Mouse (Mus musculus) forebrain, embryonic 12.5 days (tissue): ENCODE results near the gene Apon. TPM values are rescaled to one million over a fixed set of nuclear protein-coding genes. Genes with fewer than 3 reads are reported as not detected.
A peak's percentile ranks its signal among the peaks of the same experiment; 100 is the strongest.
"Not testable (repeated sequence)": the region's sequence is repeated elsewhere in the genome, so short reads cannot be mapped to it uniquely, and the experiment has no call there.

Source experiments
- ATAC-seq: fragments of 200-750 bp; cut with Nextera tagmentation; 2 replicates; pipeline ENCODE4 v1.8.0; 2017; ENCODE audit warnings: moderate TSS enrichment; ENCODE audit not compliant: low FRiP score
- H3K27ac ChIP-seq: fragments of 300-500 bp; sonication (generic); 2 replicates; pipeline ENCODE4 v1.5.1; 2016; ENCODE audit warnings: mild to moderate bottlenecking
- H3K27me3 ChIP-seq: fragments of 300-500 bp; sonication (generic); 2 replicates; pipeline ENCODE4 v1.6.1; 2016; ENCODE audit warnings: mild to moderate bottlenecking
- H3K36me3 ChIP-seq: fragments of 300-500 bp; sonication (generic); replicated peaks from 2 replicates; pipeline ENCODE4 v1.6.1; 2016; ENCODE audit warnings: mild to moderate bottlenecking
- H3K4me1 ChIP-seq: fragments of 300-500 bp; sonication (generic); 2 replicates; pipeline ENCODE4 v1.6.1; 2016
- H3K4me2 ChIP-seq: fragments of 300-500 bp; sonication (generic); 2 replicates; pipeline ENCODE4 v1.6.1; 2016; ENCODE audit warnings: mild to moderate bottlenecking, moderate library complexity
- H3K4me3 ChIP-seq: fragments of 300-500 bp; sonication (generic); replicated peaks from 2 replicates; pipeline ENCODE4 v1.5.1; 2016; ENCODE audit warnings: mild to moderate bottlenecking
- H3K9ac ChIP-seq: fragments of 300-500 bp; sonication (generic); 2 replicates; pipeline ENCODE4 v1.6.1; 2016; ENCODE audit warnings: mild to moderate bottlenecking
- H3K9me3 ChIP-seq: fragments of 300-500 bp; sonication (generic); 2 replicates; pipeline ENCODE4 v1.6.1; 2016
- WGBS: fragments of 180-500 bp; shearing (Covaris S2); methylation state at CpG from one replicate; pipeline ENCODE4 v1.1.7; 2016; 5-methylcytosine and 5-hydroxymethylcytosine counted together
- polyA plus RNA-seq: library from polyadenylated mRNA; unstranded; fragments of >200 nt; fragmentation: Nextera tagmentation; extraction: Ambion mirVana; gene quantifications from 2 replicates; pipeline ENCODE4 v1.2.1, GENCODE M21; 2016

Apon gene
- polyA plus RNA-seq, 1 experiment from 2014 or later, result 0.54 TPM

DNA sequence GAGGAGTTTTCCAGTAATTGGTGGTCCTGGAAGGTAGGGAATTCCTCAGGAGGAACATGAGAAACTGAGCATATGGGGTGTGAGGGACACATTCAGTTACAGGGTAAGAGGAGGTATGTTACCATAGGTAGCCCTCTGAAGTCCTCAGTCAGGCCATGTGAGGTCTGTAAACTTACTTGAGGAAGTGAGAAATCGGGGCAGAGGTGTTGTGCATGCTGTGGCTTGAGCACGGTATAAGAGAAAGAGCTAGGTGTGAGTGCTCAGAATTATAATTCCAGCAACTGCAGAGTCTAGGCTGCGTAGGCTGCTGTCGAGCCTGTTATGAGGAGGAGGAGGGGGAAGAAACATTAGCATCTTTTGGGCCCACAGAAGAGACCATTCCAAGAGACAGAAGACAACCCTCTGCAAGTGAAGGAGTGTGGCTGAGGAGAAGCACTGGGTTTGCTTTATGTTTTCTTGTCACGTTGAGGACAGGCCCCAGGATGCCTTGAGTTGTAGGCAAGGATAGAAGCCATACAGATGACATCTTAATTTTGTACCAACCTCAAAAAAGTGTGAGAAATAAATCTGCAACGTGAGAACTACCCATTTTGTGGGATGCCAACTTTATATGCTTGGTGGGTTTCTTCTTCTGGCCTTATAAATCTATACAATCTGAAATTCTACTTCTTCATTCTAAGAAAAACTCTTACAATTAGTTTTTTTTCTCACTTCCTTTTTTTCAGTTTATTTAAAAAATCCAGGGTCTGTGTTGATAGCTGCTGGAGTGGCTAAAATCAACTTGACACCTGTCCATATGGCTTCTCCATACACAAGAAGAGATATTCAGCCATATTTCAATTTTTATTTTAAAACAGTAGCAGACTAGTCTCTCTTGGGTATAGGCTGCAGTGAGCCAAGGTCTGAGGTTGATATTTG lies 9.8 kb downstream of the Apon start:
- Histone ChIP-seq H3K9me3 (no peaks in the 10 kb centered on the region), H3K36me3 (no peaks in the 10 kb centered on the region), H3K27me3 (0 out of 2 replicates have a peak, but pooled peaks cover 3% of the 10 kb centered on the region), H3K4me3 (no peak overlapping the region), H3K9ac (no peak overlapping the region), H3K27ac (no peak overlapping the region), H3K4me1 (no peaks in the 10 kb centered on the region), H3K4me2 (no peak overlapping the region)
- WGBS, result 85% methylated on average over 6 of the region's 6 CpGs
- ATAC-seq, result no peak

DNA sequence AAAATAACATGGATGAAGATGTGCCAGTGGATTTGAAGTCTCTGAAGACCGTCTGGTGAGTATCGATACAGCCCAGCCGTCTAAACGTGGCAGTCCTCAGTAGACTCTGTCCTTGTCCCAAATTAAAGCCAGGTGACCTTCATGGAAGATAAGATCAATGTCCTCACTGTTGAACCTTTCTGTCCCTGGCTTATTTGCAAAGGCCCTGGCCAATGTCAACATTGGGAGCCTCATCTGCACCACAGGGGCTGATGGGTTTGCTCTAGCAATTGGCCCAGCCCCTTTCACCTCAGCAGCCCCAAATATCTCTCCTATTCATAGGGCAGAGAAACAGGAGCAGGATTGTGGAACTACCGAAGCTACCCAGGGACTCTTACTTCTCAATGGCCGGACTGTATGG lies 14.5 kb downstream of the Apon start, which contains the start of gene Apof:
TSS of gene Apof (plus strand) at position 301 of the 400 bp plus-strand sequence.
- no peak within 1 kb of the TSS for H3K4me2 ChIP-seq
- 79% methylated on average over 6 of the region's 6 CpGs for WGBS
- H3K27ac ChIP-seq, result no peak within 1 kb of the TSS
- 0 out of 2 replicates have a peak, but pooled peaks cover 12% of the 10 kb centered on the region for H3K27me3 ChIP-seq
- H3K36me3 ChIP-seq, result no peaks in the 10 kb centered on the region
- no peak within 1 kb of the TSS for H3K4me3 ChIP-seq
- H3K4me1 ChIP-seq, result peaks cover 3% of the 10 kb centered on the region; the same call in 1 of the 2 replicates
- no peak within 1 kb of the TSS for H3K9ac ChIP-seq
- no peak for ATAC-seq
- H3K9me3 ChIP-seq, result no peaks in the 10 kb centered on the region

DNA sequence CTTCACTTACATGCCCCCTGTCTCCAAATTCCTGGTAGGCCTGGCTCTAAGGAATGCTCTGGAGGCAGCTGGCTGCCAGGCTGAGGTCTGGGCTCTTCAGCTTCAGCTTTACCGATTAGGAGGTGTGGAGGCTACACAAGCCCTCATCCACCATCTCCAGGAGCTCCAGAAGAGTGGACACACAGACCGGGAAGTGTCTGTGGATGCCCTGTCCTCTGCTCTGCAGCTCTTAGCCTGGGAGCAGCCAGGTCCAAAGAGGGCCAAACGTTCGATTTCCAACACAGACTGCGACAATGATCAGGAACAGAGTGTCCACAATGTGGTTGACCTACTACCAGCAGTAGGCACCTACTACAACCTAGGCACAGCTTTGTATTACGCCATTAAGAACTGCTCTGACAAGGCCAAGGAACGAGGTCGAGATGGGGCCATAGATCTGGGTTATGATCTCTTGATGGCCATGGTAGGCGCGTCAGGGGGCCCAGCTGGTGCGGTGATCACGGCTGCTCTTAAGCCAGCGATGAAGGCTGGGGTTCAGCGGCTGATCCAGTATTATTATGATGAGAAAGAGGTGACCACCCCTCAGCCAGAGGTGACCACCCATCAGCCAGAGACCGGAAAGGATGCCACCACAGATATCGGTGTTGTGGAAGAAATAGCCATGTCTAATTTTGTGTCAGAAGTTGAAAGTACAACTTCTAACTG lies 15.5 kb downstream of the Apon start:
- no peak overlapping the region for H3K27ac ChIP-seq
- H3K4me3 ChIP-seq, result no peak overlapping the region
- 0 out of 2 replicates have a peak, but pooled peaks cover 12% of the 10 kb centered on the region for H3K27me3 ChIP-seq
- peaks cover 3% of the 10 kb centered on the region; the same call in 1 of the 2 replicates for H3K4me1 ChIP-seq
- no peak for ATAC-seq
- H3K36me3 ChIP-seq, result no peaks in the 10 kb centered on the region
- peak overlapping the region; percentile 66; the same call in 1 of the 2 replicates for H3K4me2 ChIP-seq
- no peak overlapping the region for H3K9ac ChIP-seq
- H3K9me3 ChIP-seq, result no peaks in the 10 kb centered on the region
- WGBS, result 92% methylated on average over 16 of the region's 16 CpGs

DNA sequence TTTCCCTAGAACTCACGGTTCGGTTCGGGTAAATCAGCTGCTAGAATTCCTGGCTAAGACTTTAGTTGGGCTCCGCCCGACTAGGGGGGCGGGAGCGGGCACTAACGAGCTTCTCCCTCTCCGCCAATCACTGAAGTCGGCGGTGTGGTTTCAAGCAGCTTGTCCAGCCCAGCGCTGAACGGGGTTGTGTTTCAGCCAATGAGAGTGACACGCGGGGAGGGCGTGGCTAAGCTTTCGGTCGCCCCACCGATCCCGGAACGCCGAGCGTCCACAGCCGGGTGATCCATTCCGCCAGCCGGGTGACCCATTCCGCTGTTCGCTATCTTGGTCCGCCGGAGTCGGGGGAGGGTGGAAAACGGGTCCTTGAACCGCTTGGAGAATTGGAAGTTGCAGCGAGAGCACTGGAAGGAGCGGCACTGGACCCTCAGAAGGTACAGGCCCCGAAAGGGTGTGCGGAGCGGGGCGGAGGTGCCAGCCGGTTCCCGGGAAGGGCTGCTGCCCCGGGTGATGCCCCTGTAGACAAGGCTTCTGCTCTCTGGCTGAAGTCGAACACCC lies 16.5 kb downstream of the Apon start, which contains the start of gene Stat2:
TSS of gene Stat2 (plus strand) at position 273 of the 555 bp plus-strand sequence.
- H3K36me3 ChIP-seq, result no peaks in the 10 kb centered on the region
- 0 out of 2 replicates have a peak, but pooled peaks cover 12% of the 10 kb centered on the region for H3K27me3 ChIP-seq
- H3K4me1 ChIP-seq, result peaks cover 3% of the 10 kb centered on the region; the same call in 1 of the 2 replicates
- peak; percentile 99 for ATAC-seq
- H3K4me3 ChIP-seq, result peak within 1 kb of the TSS; percentile 76
- WGBS, result 0% methylated on average over 43 of the region's 43 CpGs
- peak within 1 kb of the TSS; percentile 69 for H3K27ac ChIP-seq
- H3K9ac ChIP-seq, result peak within 1 kb of the TSS; percentile 75
- H3K9me3 ChIP-seq, result no peaks in the 10 kb centered on the region
- H3K4me2 ChIP-seq, result peak within 1 kb of the TSS; percentile 66

DNA sequence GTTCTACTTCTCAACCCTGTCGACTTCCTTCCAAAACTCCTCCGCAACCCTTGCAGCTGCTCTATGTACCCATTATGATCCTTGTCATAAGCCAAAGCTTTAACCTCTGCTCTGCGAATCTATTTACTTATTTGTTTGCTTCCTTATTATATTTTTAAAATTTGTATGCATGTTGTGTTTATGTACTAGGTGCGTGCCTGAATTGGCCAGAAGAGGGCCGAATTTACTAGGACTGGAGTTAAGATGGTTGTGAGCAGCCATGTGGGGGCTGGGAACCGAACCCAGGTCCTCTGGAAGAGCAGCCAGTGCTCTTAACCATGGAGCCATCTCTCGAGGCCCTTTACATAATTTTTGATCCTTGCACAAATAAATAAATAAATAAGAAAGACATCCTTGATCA lies 17.0 kb downstream of the Apon start:
- ATAC-seq, result no peak
- H3K4me3 ChIP-seq, result peak overlapping the region; percentile 76
- peaks cover 3% of the 10 kb centered on the region; the same call in 1 of the 2 replicates for H3K4me1 ChIP-seq

DNA sequence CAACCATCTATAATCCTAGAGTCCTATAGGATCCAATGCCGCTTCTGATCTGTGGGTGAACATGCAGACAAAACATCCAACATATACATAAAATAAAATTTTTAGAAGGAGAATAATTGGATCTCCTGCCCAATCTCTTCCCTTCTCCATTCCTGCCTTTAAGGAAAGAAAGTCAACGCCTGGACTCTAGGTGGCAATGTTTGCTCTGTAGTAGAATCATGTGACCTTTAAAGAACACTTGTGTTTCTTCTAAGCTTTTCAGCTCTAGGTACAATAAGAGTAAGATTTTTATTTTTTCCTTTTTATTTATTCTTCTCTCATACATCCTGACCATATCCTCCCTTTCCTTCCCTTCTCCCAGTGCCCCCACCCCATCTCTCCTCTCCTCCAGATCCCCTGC lies 18.0 kb downstream of the Apon start:
- H3K4me1 ChIP-seq, result peaks cover 3% of the 10 kb centered on the region; the same call in 1 of the 2 replicates
- H3K36me3 ChIP-seq, result no peaks in the 10 kb centered on the region
- 79% methylated on average over 2 of the region's 2 CpGs for WGBS
- H3K4me3 ChIP-seq, result no peak overlapping the region
- no peak overlapping the region for H3K27ac ChIP-seq
- H3K27me3 ChIP-seq, result 0 out of 2 replicates have a peak, but pooled peaks cover 12% of the 10 kb centered on the region
- H3K4me2 ChIP-seq, result no peak overlapping the region
- H3K9me3 ChIP-seq, result no peaks in the 10 kb centered on the region
- no peak for ATAC-seq
- no peak overlapping the region for H3K9ac ChIP-seq

More for the DNA sequence above, 17.0 kb downstream of the Apon start:
- Histone ChIP-seq H3K27ac (peak overlapping the region; percentile 69; the same call in 1 of the 2 replicates), H3K4me2 (peak overlapping the region; percentile 66), H3K9me3 (no peaks in the 10 kb centered on the region), H3K9ac (peak overlapping the region; percentile 75), H3K27me3 (0 out of 2 replicates have a peak, but pooled peaks cover 12% of the 10 kb centered on the region), H3K36me3 (no peaks in the 10 kb centered on the region)
- WGBS, result 45% methylated on average over 7 of the region's 7 CpGs

DNA sequence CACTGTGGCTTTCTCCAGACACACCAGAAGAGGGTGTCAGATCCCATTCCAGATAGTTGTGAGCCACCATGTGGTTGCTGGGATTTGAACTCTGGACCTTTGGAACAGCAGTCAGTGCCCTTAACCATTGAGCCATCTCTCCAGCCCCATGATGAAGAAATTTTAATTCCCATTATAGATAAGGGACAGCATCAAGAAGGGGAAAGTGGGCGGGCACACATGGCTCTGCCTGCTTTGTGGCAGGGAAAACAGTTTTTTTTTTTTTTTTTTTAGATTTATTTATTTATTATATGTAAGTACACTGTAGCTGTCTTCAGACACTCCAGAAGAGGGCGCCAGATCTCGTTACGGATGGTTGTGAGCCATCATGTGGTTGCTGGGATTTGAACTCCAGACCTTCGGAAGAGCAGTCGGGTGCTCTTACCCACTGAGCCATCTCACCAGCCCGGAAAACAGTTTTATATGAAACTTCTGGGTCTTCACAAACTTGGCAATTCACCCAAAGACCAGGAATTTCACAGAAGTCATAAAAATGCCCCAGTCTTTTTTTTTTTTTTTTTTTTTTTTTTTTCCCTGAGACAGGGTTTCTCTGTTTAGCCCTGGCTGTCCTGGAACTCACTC lies 19.0 kb downstream of the Apon start:
- not testable (repeated sequence) for H3K9ac ChIP-seq, H3K36me3 ChIP-seq, H3K9me3 ChIP-seq, H3K27ac ChIP-seq, H3K4me1 ChIP-seq, H3K4me2 ChIP-seq, H3K4me3 ChIP-seq, ATAC-seq
- 90% methylated on average over 6 of the region's 7 CpGs for WGBS
- 0 out of 2 replicates have a peak, but pooled peaks cover 12% of the 10 kb centered on the region for H3K27me3 ChIP-seq

DNA sequence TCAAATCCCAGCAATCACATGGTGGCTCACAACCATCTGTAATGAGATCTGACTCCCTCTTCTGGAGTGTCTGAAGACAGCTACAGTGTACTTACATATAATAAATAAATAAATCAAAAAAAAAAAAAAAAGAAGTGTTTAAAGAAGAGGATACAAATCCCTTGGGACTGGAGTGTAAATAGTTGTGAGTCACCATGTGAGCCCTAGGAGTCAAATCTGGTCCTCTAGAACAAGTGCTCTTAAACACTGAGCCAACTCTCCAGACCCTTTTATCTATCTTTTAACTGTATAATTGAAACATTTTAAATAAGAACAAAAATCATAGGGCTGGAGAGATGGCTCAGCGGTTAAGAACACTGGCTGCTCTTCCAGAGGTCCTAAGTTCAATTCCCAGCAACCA lies 21.5 kb downstream of the Apon start:
- not testable (repeated sequence) for H3K4me1 ChIP-seq, H3K9me3 ChIP-seq, ATAC-seq, H3K27ac ChIP-seq, H3K27me3 ChIP-seq, H3K4me3 ChIP-seq, H3K9ac ChIP-seq, H3K4me2 ChIP-seq
- 97% methylated on average over 1 of the region's 1 CpGs for WGBS
- H3K36me3 ChIP-seq, result peaks cover 14% of the 10 kb centered on the region

DNA sequence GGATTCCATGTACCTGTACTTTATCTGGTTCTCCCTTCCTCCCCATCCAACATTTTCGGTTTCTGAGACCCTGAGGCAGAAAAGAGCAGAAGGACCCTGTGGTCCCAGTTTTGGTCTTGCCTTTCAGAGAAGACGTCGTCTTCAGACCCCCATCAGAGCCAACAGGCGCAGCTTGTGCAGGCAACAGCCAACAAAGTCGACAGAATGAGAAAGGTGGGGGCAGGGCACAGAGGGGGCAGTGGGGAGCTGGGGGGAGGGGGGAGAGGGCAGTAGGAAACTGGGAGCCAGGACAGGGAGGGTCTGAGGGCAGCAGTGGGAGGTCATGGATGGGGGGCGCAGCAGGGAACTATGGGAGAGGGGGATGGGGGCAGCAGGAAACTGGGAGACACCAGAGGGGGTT lies 24.3 kb downstream of the Apon start:
- Histone ChIP-seq H3K4me3 (no peak overlapping the region), H3K4me1 (no peaks in the 10 kb centered on the region), H3K9me3 (no peaks in the 10 kb centered on the region), H3K9ac (no peak overlapping the region), H3K4me2 (no peak overlapping the region), H3K27ac (no peak overlapping the region), H3K36me3 (peaks cover 32% of the 10 kb centered on the region), H3K27me3 (no peaks in the 10 kb centered on the region)
- WGBS, result 49% methylated on average over 5 of the region's 6 CpGs
- ATAC-seq, result no peak

DNA sequence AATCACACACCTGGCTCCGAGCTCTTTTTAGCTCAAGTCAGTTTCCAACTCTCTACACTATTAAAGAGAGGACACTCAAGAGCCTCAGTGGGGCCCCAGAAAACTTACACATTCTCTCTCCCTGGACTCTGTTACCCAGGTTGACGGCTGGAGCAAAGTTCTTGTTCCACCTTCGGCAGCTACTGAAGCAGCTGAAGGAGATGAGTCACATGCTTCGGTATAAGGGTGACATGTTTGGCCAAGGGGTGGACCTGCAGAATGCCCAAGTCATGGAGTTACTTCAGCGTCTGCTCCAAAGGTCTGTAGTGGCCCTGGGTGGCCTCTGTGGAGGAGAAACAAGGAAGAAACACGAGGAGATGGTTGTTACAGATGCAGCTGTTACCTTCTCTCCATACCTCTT lies 27.0 kb downstream of the Apon start:
- Histone ChIP-seq H3K9ac (no peak overlapping the region), H3K4me3 (no peak overlapping the region), H3K9me3 (no peaks in the 10 kb centered on the region), H3K27me3 (no peaks in the 10 kb centered on the region), H3K36me3 (peaks cover 57% of the 10 kb centered on the region), H3K27ac (no peak overlapping the region), H3K4me2 (no peak overlapping the region), H3K4me1 (no peaks in the 10 kb centered on the region; the same call in 1 of the 2 replicates)
- 88% methylated on average over 6 of the region's 6 CpGs for WGBS
- no peak for ATAC-seq

DNA sequence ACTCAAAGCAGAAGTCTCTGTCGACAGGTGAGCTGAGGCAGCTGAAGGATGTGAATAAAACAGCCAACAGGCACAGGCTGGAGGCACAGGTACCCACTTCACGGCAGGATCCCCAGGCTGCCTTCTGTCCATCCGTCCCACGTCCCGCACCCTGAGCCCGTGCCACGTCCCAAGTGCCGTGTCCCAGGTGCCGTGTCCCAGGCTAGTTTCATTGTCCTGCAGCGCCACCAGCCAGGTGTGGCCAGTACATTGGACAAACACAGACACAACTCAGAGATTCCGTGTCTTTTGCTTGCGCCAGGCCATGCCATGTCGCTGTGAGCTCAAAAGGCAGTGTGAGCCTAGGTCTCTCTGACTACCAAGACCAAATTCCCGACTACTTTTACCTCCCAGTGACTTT lies 27.8 kb downstream of the Apon start:
- no peaks in the 10 kb centered on the region for H3K9me3 ChIP-seq
- H3K4me3 ChIP-seq, result no peak overlapping the region
- no peaks in the 10 kb centered on the region; the same call in 1 of the 2 replicates for H3K4me1 ChIP-seq
- no peak overlapping the region for H3K9ac ChIP-seq
- H3K4me2 ChIP-seq, result no peak overlapping the region
- WGBS, result 95% methylated on average over 14 of the region's 14 CpGs
- ATAC-seq, result no peak
- peaks cover 57% of the 10 kb centered on the region for H3K36me3 ChIP-seq
- no peak overlapping the region for H3K27ac ChIP-seq
- H3K27me3 ChIP-seq, result no peaks in the 10 kb centered on the region
